Mouse (Mus musculus): ENCODE results near the gene Echdc2. TPM values are rescaled to one million over a fixed set of nuclear protein-coding genes. Genes with fewer than 3 reads are reported as not detected.

The Echdc2 gene
- total RNA-seq, 2 experiments from 2014 or later = 12.8 to 14.8 TPM

- intact Hi-C loops (cut with DNase I) = no loop called here
- TF ChIP-seq CTCF (IDR thresholded peaks at IDR 0.05) = no peak
- no peak for DNase-seq (ENCODE audit: extremely low spot score in 1 of 2, low spot score in 2 of 2)
- H3K4me3 ChIP-seq = no peak overlapping the region
- H3K27ac ChIP-seq = no peak overlapping the region
These were observed 47.8 kb downstream of the Echdc2 start for GRCm38 (mm10) chr4:108213023-108213422.

DNA sequence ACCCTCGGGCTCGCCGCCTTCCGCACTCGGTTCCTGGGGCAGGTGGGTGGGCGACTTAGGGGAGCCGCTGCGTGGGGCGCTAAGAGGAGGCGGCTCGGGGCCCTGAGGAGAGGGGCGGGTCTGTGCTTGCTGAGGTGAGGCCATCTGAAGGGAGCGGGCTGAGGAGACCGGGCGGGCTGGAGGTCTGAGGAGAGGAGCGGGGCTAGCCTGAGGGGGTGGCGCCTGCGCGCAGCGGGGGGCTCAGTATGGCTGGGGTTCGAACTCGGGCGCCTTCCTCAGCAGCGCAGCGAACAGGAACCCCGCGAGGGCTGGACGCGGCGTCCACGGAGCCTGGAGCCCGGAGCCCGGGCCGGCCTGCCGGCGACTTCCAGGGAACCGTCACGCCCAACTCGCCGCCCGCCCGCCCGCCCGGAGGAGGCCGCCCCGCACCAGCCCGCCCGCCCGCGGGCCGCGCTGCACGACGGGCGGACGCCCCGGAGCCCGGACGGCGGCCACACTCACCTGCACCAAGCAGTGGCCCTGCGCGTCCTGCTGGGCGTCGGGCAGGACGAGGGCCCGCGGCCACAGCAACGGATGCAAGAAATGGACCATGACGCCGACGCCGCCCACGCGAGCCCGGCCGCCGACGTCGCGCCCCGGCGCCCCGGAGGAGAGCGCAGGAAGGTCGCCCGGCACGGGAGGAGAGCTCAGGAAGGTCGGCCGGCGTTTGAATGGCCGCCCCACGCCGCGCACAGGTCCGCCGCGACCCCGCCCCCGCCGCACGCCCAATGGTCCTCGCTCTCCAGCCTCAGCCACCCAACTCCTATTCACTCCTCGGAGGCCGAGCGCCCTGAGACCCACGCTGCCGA, 52.3 kb downstream of the Echdc2 start, which contains the start of gene Zyg11a:
TSS of gene Zyg11a (minus strand) at position 717 of the 848 bp plus-strand sequence.
- Histone ChIP-seq H3K4me3 (0 out of 2 replicates have a peak within 1 kb of the TSS, but pooled peaks have one; percentile 9), H3K27ac (no peak within 1 kb of the TSS)
- DNase-seq (ENCODE audit: extremely low spot score in 1 of 2, low spot score in 2 of 2) = no peak
- intact Hi-C loops (cut with DNase I) = no loop called here
- no peak for TF ChIP-seq CTCF (IDR thresholded peaks at IDR 0.05)

GRCm38 (mm10) chr4:108219019-108219418, 53.8 kb downstream of the Echdc2 start:
- Histone ChIP-seq H3K27ac (no peak overlapping the region), H3K4me3 (no peak overlapping the region)
- DNase-seq (ENCODE audit: extremely low spot score in 1 of 2, low spot score in 2 of 2) = no peak
- no peak for TF ChIP-seq CTCF (IDR thresholded peaks at IDR 0.05)
- intact Hi-C loops (cut with DNase I) = no loop called here

- Histone ChIP-seq H3K27ac (no peak overlapping the region), H3K4me3 (no peak overlapping the region)
- no peak for TF ChIP-seq CTCF (IDR thresholded peaks at IDR 0.05)
- intact Hi-C loops (cut with DNase I) = no loop called here
- no peak for DNase-seq (ENCODE audit: extremely low spot score in 1 of 2, low spot score in 2 of 2)
These were observed 57.3 kb downstream of the Echdc2 start for GRCm38 (mm10) chr4:108222507-108222906.

- no peak for TF ChIP-seq CTCF (IDR thresholded peaks at IDR 0.05)
- DNase-seq (ENCODE audit: extremely low spot score in 1 of 2, low spot score in 2 of 2) = no peak
- H3K4me3 ChIP-seq = no peak overlapping the region
These were observed 60.2 kb downstream of the Echdc2 start for GRCm38 (mm10) chr4:108225341-108225872.

More at GRCm38 (mm10) chr4:108225341-108225872, 60.2 kb downstream of the Echdc2 start:
- H3K27ac ChIP-seq = no peak overlapping the region
- intact Hi-C loops (cut with DNase I) = no loop called here

Other genes with a start within 250 kb of the Echdc2 start
- gene Cpt2, start 241.8 kb upstream of the Echdc2 start, total RNA-seq (2021) = 1 to 10 TPM; 4.3 to 7.6 TPM
- gene Slc1a7, start 197.1 kb upstream of the Echdc2 start, total RNA-seq (2021) = under 1 TPM; 0.43 to 0.94 TPM
- gene Podn, start 69.0 kb upstream of the Echdc2 start, total RNA-seq (2021) = 10 to 100 TPM in 1 of 2 experiments, 1 to 10 TPM in 1; 8.7 to 10.4 TPM
- gene Scp2, start 20.4 kb upstream of the Echdc2 start, total RNA-seq (2021) = 100 to 1,000 TPM in 1 of 2 experiments, 10 to 100 TPM in 1; 90.3 to 100 TPM
- gene Zyg11a, start 52.6 kb downstream of the Echdc2 start, total RNA-seq (2021) = not detected
- gene Zyg11b, start 135.7 kb downstream of the Echdc2 start, total RNA-seq (2021) = 10 to 100 TPM; 96.7 to 98.7 TPM
- 10 to 100 TPM; 24.1 to 28.5 TPM for gene Coa7, start 162.7 kb downstream of the Echdc2 start, total RNA-seq (2021)
- gene Shisal2a, start 217.9 kb downstream of the Echdc2 start, total RNA-seq (2021) = not detected
- gene Gpx7, start 241.5 kb downstream of the Echdc2 start, total RNA-seq (2021) = 1 to 10 TPM; 4.7 to 4.8 TPM

Measured in left cerebral cortex, adult 2 months (tissue).